Mouse (Mus musculus) C2C12 (cell line): ENCODE data around the gene Zswim4.

Experiments
- CEBPB ChIP-seq: IDR thresholded peaks from one replicate; pipeline ENCODE4 v1.6.1; 2011; ENCODE audit warnings: low read depth, mild to moderate bottlenecking, control low read depth, moderate library complexity
- CTCF ChIP-seq: IDR thresholded peaks from one replicate; pipeline ENCODE4 v1.5.1; 2011; ENCODE audit not compliant: control insufficient read depth, insufficient read depth, insufficient read length
- MAX ChIP-seq: IDR thresholded peaks from one replicate; pipeline ENCODE4 v1.6.1; 2011; ENCODE audit warnings: mild to moderate bottlenecking, control low read depth
- MYOD1 ChIP-seq: IDR thresholded peaks from one replicate; pipeline ENCODE4 v1.6.1; 2011; ENCODE audit warnings: low read depth; ENCODE audit not compliant: control insufficient read depth, insufficient read length
- USF1 ChIP-seq: IDR thresholded peaks from one replicate; pipeline ENCODE4 v1.6.1; 2011; ENCODE audit warnings: low read depth, mild to moderate bottlenecking, control low read depth, moderate library complexity

DNA sequence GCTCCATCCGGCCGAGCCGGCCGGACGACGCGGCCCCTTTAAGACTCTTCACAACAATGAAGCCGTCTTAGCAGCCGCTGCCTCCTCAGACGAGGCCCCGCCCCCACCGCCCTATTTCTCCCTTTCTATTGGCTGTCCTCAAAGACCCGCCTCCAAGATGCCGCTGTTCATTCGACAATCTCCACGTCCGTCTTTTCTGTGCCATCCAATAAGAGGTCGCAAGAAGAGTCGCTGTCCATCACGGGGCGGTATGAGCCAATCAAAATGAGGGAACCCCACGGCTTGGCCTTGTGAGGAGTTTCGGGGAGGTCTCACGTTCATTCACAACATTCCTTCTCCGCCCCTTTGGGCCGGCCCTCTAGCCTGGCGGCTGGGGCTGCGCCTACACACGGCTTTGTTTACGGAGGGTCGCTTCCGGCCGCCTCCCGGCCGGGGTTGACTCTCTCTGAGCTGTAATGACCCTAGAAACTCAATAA is at the start of gene Zswim4:
- TF ChIP-seq CTCF (no peak), MAX (no peak), MYOD1 (no peak), CEBPB (no peak), USF1 (peak; percentile 84)
